Mouse (Mus musculus) ovary, adult 18-20 months (tissue): ENCODE data around the gene Bco1.

Experiments used
- DNase-seq: peaks from one replicate; pipeline ENCODE4 v3.0.0; 2022; ENCODE audit warnings: low spot score, mixed read lengths

Gene Bco1

GRCm38 (mm10) chr8:117094053-117094452 lies 1.6 kb upstream of the Bco1 start:
- DNase-seq = no peak

GRCm38 (mm10) chr8:117097051-117097563 lies 1.5 kb downstream of the Bco1 start:
- no peak for DNase-seq

- no peak for DNase-seq
Observed at GRCm38 (mm10) chr8:117097564-117098191, 2.0 kb downstream of the Bco1 start.

GRCm38 (mm10) chr8:117107533-117107932 lies 11.9 kb downstream of the Bco1 start:
- DNase-seq = peak; percentile 38

GRCm38 (mm10) chr8:117109018-117109711 lies 13.5 kb downstream of the Bco1 start:
- no peak for DNase-seq

- no peak for DNase-seq
Observed at GRCm38 (mm10) chr8:117109801-117110390, 14.2 kb downstream of the Bco1 start.

GRCm38 (mm10) chr8:117111641-117112040 lies 16.0 kb downstream of the Bco1 start:
- DNase-seq = no peak

GRCm38 (mm10) chr8:117112261-117112660 lies 16.6 kb downstream of the Bco1 start:
- no peak for DNase-seq

- no peak for DNase-seq
Observed at GRCm38 (mm10) chr8:117115094-117115493, 19.4 kb downstream of the Bco1 start.

GRCm38 (mm10) chr8:117115676-117116446 lies 20.2 kb downstream of the Bco1 start:
- DNase-seq = peak; percentile 19

- no peak for DNase-seq
Observed at GRCm38 (mm10) chr8:117116534-117116933, 20.9 kb downstream of the Bco1 start.

GRCm38 (mm10) chr8:117118409-117118808 lies 22.8 kb downstream of the Bco1 start:
- DNase-seq = no peak

- DNase-seq = no peak
Observed at GRCm38 (mm10) chr8:117121277-117121676, 25.6 kb downstream of the Bco1 start.

- no peak for DNase-seq
Observed at GRCm38 (mm10) chr8:117123850-117124633, 28.4 kb downstream of the Bco1 start.

GRCm38 (mm10) chr8:117125854-117126253 lies 30.2 kb downstream of the Bco1 start:
- no peak for DNase-seq

GRCm38 (mm10) chr8:117126411-117126810 lies 30.8 kb downstream of the Bco1 start:
- DNase-seq = no peak

GRCm38 (mm10) chr8:117127063-117127462 lies 31.4 kb downstream of the Bco1 start:
- no peak for DNase-seq

- DNase-seq = no peak
Observed at GRCm38 (mm10) chr8:117133702-117134101, 38.0 kb downstream of the Bco1 start.

- no peak for DNase-seq
Observed at GRCm38 (mm10) chr8:117136351-117136750, 40.7 kb downstream of the Bco1 start.

- DNase-seq = no peak
Observed at GRCm38 (mm10) chr8:117136763-117137162, 41.1 kb downstream of the Bco1 start.

GRCm38 (mm10) chr8:117137357-117137756 lies 41.7 kb downstream of the Bco1 start:
- no peak for DNase-seq

- DNase-seq = no peak
Observed at GRCm38 (mm10) chr8:117148520-117148919, 52.9 kb downstream of the Bco1 start.
